Mouse (Mus musculus): ENCODE data around the gene Gm14391. TPM values are rescaled to one million over a fixed set of nuclear protein-coding genes. Genes with fewer than 3 reads are reported as not detected.
"Not testable (repeated sequence)": the region's sequence is repeated elsewhere in the genome, so short reads cannot be mapped to it uniquely, and the experiment has no call there.

Gm14391 gene
- total RNA-seq (2022): 10 to 100 TPM; 63.4 to 73.1 (median 66.0) TPM

DNA sequence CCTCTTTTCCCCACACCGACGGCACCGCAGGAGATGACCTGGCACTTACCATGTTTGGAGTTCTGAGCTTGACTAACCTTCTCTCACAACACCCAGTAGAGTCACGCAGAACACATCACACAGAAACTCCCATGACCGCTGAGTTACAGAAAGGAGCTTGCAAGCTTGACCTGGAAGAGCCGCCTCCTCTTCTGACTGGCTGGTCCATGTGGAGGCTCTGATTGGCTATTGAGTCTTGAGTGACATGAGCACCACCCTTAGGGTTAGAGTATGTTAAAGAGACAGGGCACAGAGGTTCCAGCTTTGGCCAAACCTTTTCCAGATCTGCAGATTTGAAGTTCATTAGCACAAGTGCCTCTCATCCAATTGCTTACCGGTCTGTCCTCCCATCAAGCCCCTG, at the start of gene Gm14391:
TSS of gene Gm14391 (minus strand) at position 186 of the 400 bp plus-strand sequence.
- not testable (repeated sequence) for DNase-seq (ENCODE audit: low spot score)

DNA sequence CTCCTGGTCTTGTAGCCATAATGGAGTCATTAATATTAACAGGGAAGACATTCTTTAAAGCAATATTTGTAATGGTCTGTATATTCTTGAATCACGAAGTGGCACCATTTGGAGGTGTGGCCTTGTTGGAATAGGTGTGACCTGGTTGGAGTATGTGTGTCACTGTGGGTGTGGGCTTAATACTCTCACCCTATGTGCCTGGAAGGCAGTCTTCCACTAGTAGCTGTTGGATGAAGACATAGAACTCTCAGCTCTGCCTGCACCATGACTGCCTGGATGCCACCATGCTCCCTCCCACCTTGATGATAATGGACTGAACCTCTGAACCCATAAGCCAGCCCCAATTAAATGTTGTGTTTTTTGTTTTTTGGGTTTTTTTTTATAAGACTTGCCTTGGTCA, 27.7 kb downstream of the Gm14391 start:
- DNase-seq (ENCODE audit: low spot score): not testable (repeated sequence)

DNA sequence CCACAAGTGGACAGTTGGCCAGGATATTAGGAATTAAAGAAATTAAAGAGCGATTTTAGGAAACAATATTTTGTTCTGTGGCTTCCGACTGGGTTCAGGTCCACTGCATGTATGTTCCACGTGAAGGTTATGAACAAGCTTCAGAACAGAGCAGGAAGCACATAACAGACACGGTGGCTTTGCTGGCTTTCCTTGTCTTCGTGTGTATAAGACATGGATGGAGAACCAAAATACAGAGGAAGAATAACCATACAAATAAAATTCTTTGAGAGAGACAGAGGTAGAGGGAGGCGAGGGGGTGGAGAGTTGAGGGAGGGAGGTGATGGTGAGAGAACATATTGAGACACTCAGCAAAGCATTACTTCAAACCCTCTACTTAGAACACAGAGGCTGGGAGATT, 30.4 kb downstream of the Gm14391 start:
- no peak for DNase-seq (ENCODE audit: low spot score)

DNA sequence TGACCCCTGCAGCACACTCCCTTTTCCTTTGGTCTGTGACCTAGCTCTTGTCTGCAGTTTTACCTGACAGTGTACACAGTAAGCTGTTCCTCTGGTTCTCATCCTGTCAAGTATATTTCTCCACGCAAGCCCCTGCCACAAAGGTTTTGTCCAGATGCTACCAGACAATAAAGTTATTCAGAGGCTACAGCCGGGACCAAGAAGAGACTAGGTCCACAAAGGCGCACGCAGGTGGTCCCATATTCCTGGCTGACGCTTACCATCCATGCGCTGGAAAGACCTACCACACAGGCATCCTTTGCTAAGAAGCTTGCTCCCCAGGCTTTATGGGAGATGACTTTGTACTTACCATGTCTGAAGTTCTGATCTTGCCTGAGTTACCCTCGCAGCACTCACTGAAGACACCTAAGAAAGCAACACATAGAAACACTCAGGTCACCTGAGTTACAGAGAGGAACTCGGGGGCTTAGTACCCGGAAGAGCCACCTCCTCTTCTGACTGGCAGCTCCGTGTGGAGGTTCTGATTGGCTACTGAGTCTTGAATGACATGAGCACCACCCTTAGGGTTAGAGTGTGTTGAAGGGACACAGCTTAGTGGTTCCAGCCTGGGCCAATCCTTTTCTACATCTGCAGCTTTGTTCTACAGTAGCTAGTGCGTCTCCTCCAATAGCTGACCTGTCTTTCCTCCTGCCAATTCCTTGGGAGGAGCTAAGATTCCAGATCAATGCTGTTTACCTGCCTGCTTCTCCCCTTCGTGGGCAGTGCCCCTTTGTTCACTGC, 31.1 kb downstream of the Gm14391 start, which contains the start of gene Gm14443:
TSS of gene Gm14443 (minus strand) at position 471 of the 780 bp plus-strand sequence.
- not testable (repeated sequence) for DNase-seq (ENCODE audit: low spot score)

DNA sequence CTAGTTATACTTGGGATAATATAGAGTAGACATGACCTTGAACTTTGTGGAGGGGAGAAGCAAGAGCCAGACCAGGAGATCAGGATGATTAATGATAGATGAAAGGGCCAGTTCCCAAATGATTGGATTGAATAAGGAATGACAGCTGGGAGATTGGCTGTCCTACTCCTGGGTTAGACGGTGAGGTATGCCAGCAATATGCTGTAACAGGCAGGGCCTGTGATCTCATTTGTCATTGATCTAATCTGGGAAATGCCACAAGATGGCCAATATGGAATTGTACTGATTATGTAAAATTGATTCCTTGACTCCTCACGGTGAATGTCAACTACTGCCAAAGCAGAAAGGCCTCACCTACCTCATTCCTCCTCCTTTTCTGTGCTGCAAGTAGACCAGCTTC, 32.7 kb downstream of the Gm14391 start:
- DNase-seq (ENCODE audit: low spot score): not testable (repeated sequence)

DNA sequence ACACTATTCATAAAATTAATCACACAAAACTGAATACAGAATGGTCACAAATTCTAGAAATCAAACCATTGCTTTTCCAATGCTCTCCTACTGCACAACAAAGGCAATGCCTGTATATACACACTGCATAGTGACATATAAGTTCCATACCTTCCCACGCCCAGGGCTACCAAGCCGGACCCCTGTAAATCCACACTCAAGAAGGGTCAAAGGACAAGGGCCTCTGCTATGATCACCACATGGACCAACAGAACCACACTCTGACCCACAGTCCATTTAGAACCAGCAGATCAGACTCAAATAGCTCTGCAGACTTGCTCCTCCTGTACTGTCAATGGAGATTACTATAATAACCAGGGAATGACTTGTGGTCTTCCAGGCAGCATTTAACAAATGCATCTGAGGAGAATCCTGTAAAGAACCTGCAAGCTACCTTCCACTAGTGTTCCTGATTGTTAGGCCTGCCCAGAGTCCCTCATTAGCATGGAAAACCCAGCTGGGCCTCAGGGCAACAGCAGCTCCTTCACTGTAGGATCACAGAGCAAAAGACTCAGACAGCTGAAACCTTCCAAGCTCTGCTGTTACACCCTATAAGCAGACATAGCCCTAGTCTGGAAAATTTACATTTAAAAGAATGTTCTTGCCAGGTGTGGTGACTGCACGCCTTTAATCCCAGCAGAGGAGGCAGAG, 33.7 kb downstream of the Gm14391 start:
- DNase-seq (ENCODE audit: low spot score): not testable (repeated sequence)

DNA sequence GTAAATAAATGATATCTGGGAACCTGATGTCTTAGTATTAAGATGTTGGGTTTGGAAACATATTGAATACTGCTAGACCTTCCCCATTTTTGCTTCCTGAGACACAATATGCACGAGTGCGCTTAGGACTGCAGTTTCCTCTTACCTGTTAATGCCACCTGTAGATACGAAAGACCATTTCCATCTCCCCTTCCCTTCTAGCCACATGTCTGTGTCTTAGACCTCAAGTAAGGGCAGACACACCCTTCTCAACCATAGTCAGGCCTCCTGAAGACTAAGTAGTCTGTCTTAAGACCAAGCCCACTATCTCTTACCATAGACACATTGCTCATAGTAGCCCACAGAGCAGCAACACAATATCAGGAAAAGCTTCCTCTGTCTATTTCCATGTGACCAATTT, 34.6 kb downstream of the Gm14391 start:
- DNase-seq (ENCODE audit: low spot score): no peak

DNA sequence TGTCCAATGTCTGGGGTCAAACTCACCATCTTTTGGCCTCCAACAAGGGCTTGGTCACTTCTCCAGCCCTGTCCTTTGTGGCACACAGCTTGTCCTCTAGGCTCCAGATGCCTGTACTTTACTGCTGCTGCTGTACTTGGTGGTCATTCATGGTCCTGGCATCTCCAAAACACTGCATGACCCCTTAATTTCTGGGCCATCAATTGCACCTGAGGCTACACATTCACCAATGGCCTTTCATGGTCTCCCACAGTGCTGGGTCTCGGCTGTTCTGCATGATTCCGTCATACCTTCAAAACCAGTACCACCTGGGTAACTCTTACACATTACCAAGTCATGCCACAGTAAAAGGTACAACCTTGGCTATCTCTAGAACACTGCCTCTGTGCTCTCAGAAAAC, 39.8 kb downstream of the Gm14391 start:
- DNase-seq (ENCODE audit: low spot score): not testable (repeated sequence)

DNA sequence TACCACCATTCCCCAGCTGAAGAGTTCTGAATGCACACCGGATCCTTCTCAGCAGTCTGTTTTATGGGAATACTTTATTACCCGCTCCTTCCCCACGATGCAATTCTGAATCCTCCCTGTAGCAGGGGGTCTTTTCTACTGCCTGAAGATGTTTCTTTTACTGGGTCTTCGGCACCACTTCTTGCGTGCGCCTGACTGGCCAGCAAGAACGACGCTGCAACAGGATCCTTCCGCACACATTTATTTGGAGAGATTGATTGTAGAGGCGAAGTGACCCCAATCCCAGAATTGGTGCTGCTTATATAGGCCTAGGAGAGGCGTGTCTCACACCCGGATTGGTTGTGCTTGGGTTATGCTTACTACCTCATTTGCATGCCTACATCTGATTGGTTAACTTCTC, 41.6 kb downstream of the Gm14391 start:
- DNase-seq (ENCODE audit: low spot score): not testable (repeated sequence)

DNA sequence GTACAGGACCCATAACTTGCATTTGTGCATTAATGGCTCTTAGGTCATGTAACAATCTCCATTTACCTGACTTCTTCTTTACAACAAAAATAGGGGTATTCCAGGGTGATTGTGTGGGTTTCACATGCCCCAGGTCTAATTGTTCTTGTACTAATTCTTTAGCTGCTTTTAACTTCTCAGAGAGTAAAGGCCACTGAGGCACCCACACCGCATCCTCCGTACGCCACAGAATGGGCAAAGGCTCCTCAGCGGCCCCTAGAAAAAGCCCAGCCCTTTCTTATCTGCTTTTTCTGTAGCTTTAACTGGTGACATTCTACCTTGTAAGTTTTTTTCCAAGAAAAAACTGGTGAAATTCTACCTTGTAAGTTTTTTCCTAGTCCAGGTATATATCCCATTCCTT, 45.3 kb downstream of the Gm14391 start:
- not testable (repeated sequence) for DNase-seq (ENCODE audit: low spot score)

DNA sequence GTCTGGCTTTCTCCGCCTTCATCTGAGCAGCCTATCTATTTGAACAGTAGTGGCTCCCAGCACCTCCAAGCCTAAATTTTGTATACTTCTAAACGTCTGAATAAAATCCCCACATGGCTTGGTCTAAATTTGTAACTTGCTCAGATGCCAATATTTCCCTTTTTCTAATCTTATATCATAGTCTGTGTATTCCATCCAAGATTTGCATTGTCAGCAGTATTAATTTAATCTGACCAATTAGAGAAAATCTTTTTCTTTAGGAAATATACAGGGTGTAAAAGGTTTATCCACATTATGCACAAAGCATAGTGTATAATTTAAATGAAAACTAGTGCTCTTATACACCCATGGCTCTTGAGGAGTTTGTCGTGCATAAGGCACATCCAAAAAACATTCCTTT, 48.1 kb downstream of the Gm14391 start:
- no peak for DNase-seq (ENCODE audit: low spot score)

DNA sequence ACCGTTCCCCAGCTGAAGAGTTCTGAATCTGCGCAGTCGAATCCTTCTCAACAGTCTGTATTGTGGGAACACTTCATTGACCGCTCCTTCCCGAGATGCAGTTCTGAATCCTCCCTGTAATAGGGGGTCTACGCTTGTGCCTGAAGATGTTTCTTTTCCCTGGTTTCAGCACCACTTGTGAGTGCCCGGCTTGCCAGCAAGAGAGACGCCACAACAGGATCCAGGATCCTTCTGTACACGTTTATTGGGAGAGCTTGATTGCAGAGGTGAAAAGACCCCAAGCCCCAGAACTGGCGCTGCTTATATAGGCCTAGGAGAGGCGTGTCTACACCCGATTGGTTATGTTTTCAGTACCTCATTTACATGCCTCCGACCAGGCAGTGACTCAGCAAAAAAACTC, 50.0 kb downstream of the Gm14391 start:
- no peak for DNase-seq (ENCODE audit: low spot score)

DNA sequence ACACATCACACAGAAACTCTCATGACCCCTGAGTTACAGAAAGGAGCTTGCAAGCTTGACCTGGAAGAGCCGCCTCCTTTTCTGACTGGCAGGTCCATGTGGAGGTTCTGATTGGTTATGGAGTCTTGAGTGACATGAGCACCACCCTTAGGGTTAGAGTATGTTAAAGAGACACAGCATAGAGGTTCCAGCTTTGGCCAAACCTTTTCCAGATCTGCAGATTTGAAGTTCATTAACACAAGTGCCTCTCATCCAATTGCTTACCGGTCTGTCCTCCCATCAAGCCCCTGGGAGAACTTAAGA, 64.8 kb downstream of the Gm14391 start, which contains the start of gene Gm14399:
TSS of gene Gm14399 (minus strand) at position 20 of the 303 bp plus-strand sequence.
- DNase-seq (ENCODE audit: low spot score): not testable (repeated sequence)

DNA sequence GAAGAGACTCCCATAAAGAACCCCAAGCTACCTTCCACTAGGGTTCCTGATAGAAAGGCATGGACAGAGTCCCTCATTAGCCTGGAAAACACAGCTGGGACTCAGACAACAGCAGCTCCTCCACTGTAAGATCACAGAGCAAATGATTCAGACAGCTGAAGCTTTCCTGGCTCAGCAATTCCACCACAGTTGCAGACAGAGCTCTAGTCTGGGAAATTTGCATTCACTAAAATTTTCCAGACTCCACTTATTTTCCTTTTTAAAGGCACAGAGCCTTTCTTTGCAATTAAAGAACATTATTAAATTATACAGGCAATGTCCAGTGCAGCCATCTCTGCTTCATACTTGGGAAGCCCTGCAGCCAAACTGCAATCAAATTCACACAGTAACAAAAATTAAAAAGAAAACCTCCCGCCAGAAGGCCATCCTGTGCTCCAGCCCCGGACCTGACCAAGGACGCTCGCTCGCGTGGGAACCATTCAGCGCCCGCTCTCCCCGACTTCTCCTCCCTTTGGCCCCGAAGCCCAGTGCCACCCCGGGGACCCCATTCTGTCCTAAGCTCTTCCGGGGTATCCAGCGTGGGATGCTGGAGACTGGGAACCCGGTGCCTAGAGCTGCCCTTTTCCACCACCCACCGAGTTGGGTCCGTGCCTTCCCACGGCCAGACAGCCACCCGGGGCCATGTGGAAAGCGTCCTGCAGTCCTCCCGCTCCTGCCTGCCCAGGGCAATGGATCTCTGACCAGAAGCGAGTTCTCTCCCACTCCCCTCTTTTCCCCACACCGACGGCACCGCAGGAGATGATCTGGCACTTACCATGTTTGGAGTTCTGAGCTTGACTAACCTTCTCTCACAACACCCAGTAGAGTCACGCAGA, 65.4 kb downstream of the Gm14391 start:
- peak; percentile 19 for DNase-seq (ENCODE audit: low spot score)

Other genes with a start within 250 kb of the Gm14391 start
- gene Gm14444, start 196.7 kb downstream of the Gm14391 start, total RNA-seq (2022): 1 to 10 TPM in 2 of 4 experiments, under 1 TPM in 2; 0.65 to 1.3 (median 0.95) TPM
- 1 to 10 TPM in 2 of 4 experiments, under 1 TPM in 2; 0.72 to 1.3 (median 0.98) TPM for gene Gm14393, start 139.1 kb downstream of the Gm14391 start, total RNA-seq (2022)
- 10 to 100 TPM in 2 of 4 experiments, 1 to 10 TPM in 2; 8.7 to 10.7 (median 9.8) TPM for gene Gm14399, start 64.9 kb downstream of the Gm14391 start, total RNA-seq (2022)
- under 1 TPM; 0.23 to 1.00 (median 0.47) TPM for gene Gm14443, start 31.0 kb downstream of the Gm14391 start, total RNA-seq (2022)
- gene Gm14440, start 68.2 kb upstream of the Gm14391 start, total RNA-seq (2022): 10 to 100 TPM in 1 of 4 experiments, 1 to 10 TPM in 2, not detected in 1; 7.8 to 14.3 (median 8.5) TPM
- gene Gm4631, start 131.3 kb upstream of the Gm14391 start, total RNA-seq (2022): 10 to 100 TPM; 41.7 to 51.9 (median 45.0) TPM
- gene Zfp968, start 165.5 kb upstream of the Gm14391 start, total RNA-seq (2022): 10 to 100 TPM; 34.9 to 58.6 (median 47.9) TPM
- 1 to 10 TPM; 1.1 to 4.6 (median 1.7) TPM for gene Gm4724, start 228.9 kb upstream of the Gm14391 start, total RNA-seq (2022)

Data from heart, adult 8-10 months (tissue).